Mouse (Mus musculus) CH12.LX (cell line): Measurements from ENCODE around the gene Acsbg1. TPM values are rescaled to one million over a fixed set of nuclear protein-coding genes. Genes with fewer than 3 reads are reported as not detected.
A peak's percentile ranks its signal among the peaks of the same experiment; 100 is the strongest.

ENCODE experiments used
- DNase-seq: peaks from one replicate; pipeline ENCODE4 v3.0.0-alpha.2; 2013; ENCODE audit errors: extremely low read depth
- H3K27ac ChIP-seq: 2 replicates; pipeline ENCODE4 v1.5.1; 2012; ENCODE audit warnings: low read depth, mild to moderate bottlenecking, control low read depth, moderate library complexity; ENCODE audit not compliant: insufficient read depth
- H3K27me3 ChIP-seq: replicated peaks from 2 replicates; pipeline ENCODE3; 2012; ENCODE audit warnings: inconsistent platforms
- H3K36me3 ChIP-seq, 2 experiments: replicated peaks in 1 of 2; 2 replicates each; pipeline versions ENCODE3 to v1.6.1; 2012; ENCODE audit warnings: inconsistent platforms in 1 of 2, low read length in 1 of 2, mild to moderate bottlenecking in 1 of 2, mixed read lengths in 1 of 2, moderate library complexity in 1 of 2; ENCODE audit not compliant: control insufficient read depth in 1 of 2, insufficient read depth in 1 of 2
- H3K4me1 ChIP-seq, 2 experiments: 2 replicates each; pipeline ENCODE4 v1.6.1; 2012; ENCODE audit warnings: inconsistent platforms in 1 of 2, moderate library complexity in 1 of 2; ENCODE audit not compliant: insufficient read depth in 2 of 2, control insufficient read depth in 1 of 2
- H3K4me2 ChIP-seq: 2 replicates; pipeline ENCODE4 v1.6.1; 2012; ENCODE audit warnings: low read depth, mild to moderate bottlenecking, control low read depth; ENCODE audit not compliant: poor library complexity, insufficient read depth, severe bottlenecking
- H3K4me3 ChIP-seq, 3 experiments: fragments of 150-350 bp in 1 of 3; sonication (generic) in 1 of 3; replicated peaks in 1 of 3; 2 replicates each; pipeline versions ENCODE3 to v1.5.1; 2011 to 2012; ENCODE audit warnings: low read depth in 2 of 3, low read length in 2 of 3, mild to moderate bottlenecking in 2 of 3, moderate library complexity in 2 of 3, control low read depth in 1 of 3, improper control_type of control experiment in 1 of 3, inconsistent platforms in 1 of 3, mixed read lengths in 1 of 3; ENCODE audit not compliant: poor library complexity in 1 of 3
- H3K79me2 ChIP-seq: replicated peaks from 2 replicates; pipeline ENCODE4 v1.6.1; 2012; ENCODE audit warnings: mild to moderate bottlenecking, moderate library complexity; ENCODE audit not compliant: control insufficient read depth, poor library complexity, insufficient read depth, severe bottlenecking; ENCODE audit errors: extremely low read depth
- H3K9ac ChIP-seq: 2 replicates; pipeline ENCODE4 v1.6.1; 2012; ENCODE audit warnings: low read depth, mild to moderate bottlenecking, control low read depth, moderate library complexity; ENCODE audit not compliant: insufficient read depth
- H3K9me3 ChIP-seq: replicated peaks from 2 replicates; pipeline ENCODE3; 2012; ENCODE audit warnings: low read length, inconsistent platforms, mixed read lengths
- CHD1 ChIP-seq: IDR thresholded peaks from 2 replicates; pipeline ENCODE4 v1.6.1; 2012; ENCODE audit warnings: low read depth, low read length, improper control_type of control experiment, inconsistent platforms
- CHD2 ChIP-seq: IDR thresholded peaks from 2 replicates; pipeline ENCODE4 v1.6.1; 2011; ENCODE audit warnings: low read length, improper control_type of control experiment
- ELF1 ChIP-seq: IDR thresholded peaks from 2 replicates; pipeline ENCODE4 v1.6.1; 2014; ENCODE audit warnings: low read depth, mild to moderate bottlenecking, inconsistent platforms, low read length, improper control_type of control experiment
- EP300 ChIP-seq: IDR thresholded peaks from 2 replicates; pipeline ENCODE4 v1.6.1; 2011; ENCODE audit warnings: low read length, improper control_type of control experiment
- ETS1 ChIP-seq: conservative IDR thresholded peaks from 2 replicates; pipeline ENCODE4 v1.6.1; 2012; ENCODE audit warnings: low read depth, mild to moderate bottlenecking, inconsistent platforms, low read length, improper control_type of control experiment, moderate library complexity
- IRF4 ChIP-seq: IDR thresholded peaks from 2 replicates; pipeline ENCODE4 v1.6.1; 2014; ENCODE audit warnings: low read depth, mild to moderate bottlenecking, inconsistent platforms, low read length, improper control_type of control experiment
- JUN ChIP-seq: IDR thresholded peaks from 2 replicates; pipeline ENCODE4 v1.6.1; 2011; ENCODE audit warnings: low read depth, mild to moderate bottlenecking, low read length, improper control_type of control experiment, moderate library complexity; ENCODE audit not compliant: insufficient read depth
- MAZ ChIP-seq: IDR thresholded peaks from 2 replicates; pipeline ENCODE4 v1.6.1; 2012; ENCODE audit warnings: low read depth, mild to moderate bottlenecking, inconsistent platforms, low read length, improper control_type of control experiment, moderate library complexity
- MXI1 ChIP-seq: IDR thresholded peaks from 2 replicates; pipeline ENCODE4 v1.6.1; 2011; ENCODE audit warnings: mild to moderate bottlenecking, low read depth, low read length, improper control_type of control experiment
- POLR2AphosphoS2 ChIP-seq: IDR thresholded peaks from 2 replicates; pipeline ENCODE4 v1.6.1; 2011; ENCODE audit warnings: low read depth, low read length, improper control_type of control experiment
- SIN3A ChIP-seq: IDR thresholded peaks from 2 replicates; pipeline ENCODE4 v1.6.1; 2012; ENCODE audit warnings: low read length, improper control_type of control experiment, inconsistent platforms
- UBTF ChIP-seq: IDR thresholded peaks from 2 replicates; pipeline ENCODE4 v1.6.1; 2012; ENCODE audit warnings: low read depth, mild to moderate bottlenecking, inconsistent platforms, low read length, improper control_type of control experiment, moderate library complexity
- ZKSCAN1 ChIP-seq: IDR thresholded peaks from 2 replicates; pipeline ENCODE4 v1.6.1; 2012; ENCODE audit warnings: low read depth, inconsistent platforms, low read length, improper control_type of control experiment, borderline replicate concordance
- dilution Hi-C: fragments of 300-500 bp; cut with MboI; formaldehyde crosslinking; loops from 2 replicates; pipeline ENCODE4 v1.14.3; 2020; ENCODE audit warnings: low sequenced_read_pairs; ENCODE audit not compliant: extremely low pct_unique_long_range_greater_than_20kb, extremely low pct_ligation_motif_present
- in situ Hi-C: fragments of 300-500 bp; cut with MboI; formaldehyde crosslinking; loops from 3 replicates; pipeline ENCODE4 v1.14.3; 2019; ENCODE audit warnings: low sequenced_read_pairs, low pct_ligation_motif_present, low pct_unique_long_range_greater_than_20kb, mixed read lengths
- polyA plus RNA-seq: library from polyadenylated mRNA; unstranded; fragments of >175 nt; gene quantifications from 2 replicates; pipeline ENCODE4 v1.2.1, GENCODE M21; 2012; ENCODE audit warnings: low read depth; ENCODE audit not compliant: insufficient read length
- total RNA-seq, 2 experiments: library from RNA; depleted of rRNA; stranded (reverse); fragments of 300-350 nt in 1 of 2; fragments of >200 nt in 1 of 2; gene quantifications; 2 replicates each; pipeline ENCODE4 v1.2.3; 2012 to 2014

Acsbg1 gene
- total and polyA plus RNA-seq, 3 experiments = 16.8 to 24.0 (median 23.6) TPM

DNA sequence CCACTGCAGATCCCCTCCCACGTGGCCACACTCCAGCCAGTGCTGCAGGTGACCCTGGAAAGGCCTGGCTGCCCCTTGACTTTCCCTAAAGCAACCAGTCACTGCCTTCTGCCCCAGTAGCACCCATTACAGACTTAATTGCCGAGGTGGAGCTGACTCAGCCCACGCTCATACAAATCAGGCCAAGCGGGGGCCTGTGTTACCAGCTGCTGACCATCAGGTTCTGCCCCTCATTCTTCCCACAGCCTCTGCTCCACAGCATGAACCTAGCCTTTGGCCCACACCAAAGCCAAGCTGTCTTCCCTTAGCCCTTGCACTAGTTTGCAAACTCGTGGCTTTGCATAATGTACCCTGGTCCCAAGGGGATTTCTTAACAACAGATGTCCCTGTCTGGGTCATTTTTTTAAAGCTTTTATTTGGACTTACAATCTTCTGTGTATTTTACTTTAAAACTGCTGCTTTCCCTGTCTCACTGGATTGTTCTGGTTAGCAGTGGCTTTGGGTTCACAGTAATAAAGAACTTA, 57.5 kb downstream of the Acsbg1 start (continued):
- peak; percentile 53 for TF ChIP-seq ETS1
- peak; percentile 66 for TF ChIP-seq EP300
- TF ChIP-seq CHD2 = no peak
- peak; percentile 61; the same call in 1 of the 2 replicates for TF ChIP-seq SIN3A
- TF ChIP-seq JUN = no peak
- TF ChIP-seq ZKSCAN1 = no peak
- peak; percentile 75; the same call in 1 of the 2 replicates for TF ChIP-seq POLR2AphosphoS2

DNA sequence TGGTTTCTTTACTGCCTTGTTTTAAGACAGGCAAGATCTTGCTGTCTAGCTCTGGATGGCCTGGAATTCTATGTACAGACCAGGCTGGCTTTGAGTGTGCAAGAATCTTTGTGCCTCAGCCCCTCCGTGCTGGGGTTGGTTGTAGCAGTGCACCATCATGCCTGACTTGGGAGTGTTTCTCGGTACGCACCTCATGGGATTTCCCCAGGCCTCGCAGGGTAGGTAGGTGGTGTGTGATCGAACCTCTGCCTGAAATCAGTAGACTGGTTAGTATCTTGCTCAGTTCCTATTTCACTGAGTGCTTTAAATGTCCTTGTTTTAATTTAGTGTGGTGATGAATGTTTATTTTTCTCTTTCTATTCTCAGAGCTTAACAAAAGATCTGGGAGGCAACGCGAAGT, 58.8 kb downstream of the Acsbg1 start:
- dilution Hi-C loops = no loop called here
- in situ Hi-C loops = loop anchor here (5.0 to 10.0 kb wide), 2 partner anchors 51 to 158 kb away; no protein-coding TSS in a partner anchor
- peak; percentile 74 for DNase-seq

DNA sequence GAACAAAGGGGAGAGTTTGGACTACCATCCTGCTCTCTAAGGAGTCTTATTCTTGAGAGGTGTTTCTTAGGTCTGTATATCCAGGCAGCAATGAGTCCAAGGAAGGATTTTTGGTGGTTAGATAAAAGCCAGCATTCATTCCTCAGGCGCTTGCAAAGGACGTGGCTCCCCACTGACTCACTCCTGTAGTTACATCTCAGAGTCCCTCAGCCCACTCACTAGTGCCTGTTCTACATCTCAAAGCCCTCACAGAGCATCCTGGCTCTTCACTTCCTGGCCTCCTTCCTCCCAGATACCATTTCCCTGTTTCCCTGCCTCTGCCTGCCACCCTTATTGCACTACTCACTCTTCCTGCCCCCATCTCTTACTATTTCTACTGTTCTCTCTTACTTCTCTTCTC, 59.3 kb downstream of the Acsbg1 start:
- peaks cover 52 to 90% of the 10 kb centered on the region in 2 experiments for H3K36me3 ChIP-seq
- H3K4me1 ChIP-seq = peaks cover 15 to 52% of the 10 kb centered on the region in 2 experiments
- no peaks in the 10 kb centered on the region; the same call in 1 of the 2 replicates for H3K79me2 ChIP-seq
- no peak for TF ChIP-seq CHD1
- TF ChIP-seq ELF1 = no peak
- 0 out of 2 replicates have a peak, but pooled peaks have one; percentile 35 for TF ChIP-seq MAZ
- peak; percentile 10; the same call in 1 of the 2 replicates for TF ChIP-seq IRF4
- TF ChIP-seq ETS1 = no peak
- DNase-seq = no peak
- peak overlapping the region; percentile 71 for H3K27ac ChIP-seq
- no peaks in the 10 kb centered on the region for H3K9me3 ChIP-seq
- H3K4me3 ChIP-seq = no peak overlapping the region
- dilution Hi-C loops (no loop called here), in situ Hi-C loops (loop anchor here (5.0 to 10.0 kb wide), 2 partner anchors 50 to 158 kb away; no protein-coding TSS in a partner anchor)
- H3K4me2 ChIP-seq = peak overlapping the region; percentile 41; the same call in 1 of the 2 replicates
- H3K9ac ChIP-seq = no peak overlapping the region
- H3K27me3 ChIP-seq = no peaks in the 10 kb centered on the region

More for the DNA sequence above, 58.8 kb downstream of the Acsbg1 start:
- TF ChIP-seq UBTF (0 out of 2 replicates have a peak, but pooled peaks have one; percentile 64), IRF4 (peak; percentile 58), MXI1 (no peak)
- Histone ChIP-seq H3K36me3 (peaks cover 47 to 90% of the 10 kb centered on the region in 2 experiments), H3K4me1 (peaks cover 15 to 52% of the 10 kb centered on the region in 2 experiments), H3K4me2 (peak overlapping the region; percentile 41), H3K27me3 (no peaks in the 10 kb centered on the region), H3K9me3 (no peaks in the 10 kb centered on the region), H3K9ac (no peak overlapping the region), H3K79me2 (no peaks in the 10 kb centered on the region; the same call in 1 of the 2 replicates), H3K27ac (peak overlapping the region; percentile 71), H3K4me3 (no peak overlapping the region)
